Mouse (Mus musculus): Measurements from ENCODE around the gene Vat1l. TPM values are rescaled to one million over a fixed set of nuclear protein-coding genes. Genes with fewer than 3 reads are reported as not detected.

The Vat1l gene
- total and polyA plus RNA-seq, 3 experiments, result 0.27 TPM; not detected in 2

- H3K36me3 ChIP-seq (replicated peaks), result no peaks in the 10 kb centered on the region
- ATAC-seq (ENCODE audit: extremely low read depth, insufficient number of reproducible peaks, low FRiP score, poor library complexity, severe bottlenecking), result no peak
- TF ChIP-seq GATA1 (IDR thresholded peaks at IDR 0.05; ENCODE audit: borderline replicate concordance, low read length), result no peak
- no peak for TF ChIP-seq POLR2AphosphoS5 (IDR thresholded peaks at IDR 0.05; ENCODE audit: insufficient replicate concordance, low read depth, low read length)
- no peak for TF ChIP-seq CTCF (IDR thresholded peaks at IDR 0.05; ENCODE audit: low read depth, low read length)
- no peak for TF ChIP-seq GATA2 (IDR thresholded peaks at IDR 0.05; ENCODE audit: borderline replicate concordance, low read depth, low read length)
- no peak for TF ChIP-seq TAL1 (conservative IDR thresholded peaks at IDR 0.05; ENCODE audit: low read depth, low read length)
These were observed 69.1 kb downstream of the Vat1l start for GRCm38 (mm10) chr8:114274558-114274957.

GRCm38 (mm10) chr8:114281101-114281500 is 75.7 kb downstream of the Vat1l start:
- DNase-seq (ENCODE audit: low spot score), result no peak
- no peaks in the 10 kb centered on the region for H3K4me1 ChIP-seq (ENCODE audit: insufficient read depth, low read depth, low read length)
- H3K4me3 ChIP-seq (ENCODE audit: low read depth, low read length), result no peak overlapping the region
- TF ChIP-seq GATA1 (IDR thresholded peaks at IDR 0.05; ENCODE audit: borderline replicate concordance, low read length), result no peak
- no peak for TF ChIP-seq TAL1 (conservative IDR thresholded peaks at IDR 0.05; ENCODE audit: low read depth, low read length)
- TF ChIP-seq POLR2AphosphoS5 (IDR thresholded peaks at IDR 0.05; ENCODE audit: insufficient replicate concordance, low read depth, low read length), result no peak
- TF ChIP-seq CTCF (IDR thresholded peaks at IDR 0.05; ENCODE audit: low read depth, low read length), result no peak
- no peak for TF ChIP-seq GATA2 (IDR thresholded peaks at IDR 0.05; ENCODE audit: borderline replicate concordance, low read depth, low read length)
- no peak for ATAC-seq (ENCODE audit: extremely low read depth, insufficient number of reproducible peaks, low FRiP score, poor library complexity, severe bottlenecking)
- H3K27me3 ChIP-seq (ENCODE audit: insufficient read depth, low read length), result no peaks in the 10 kb centered on the region
- peaks cover 53% of the 10 kb centered on the region for H3K9me3 ChIP-seq (replicated peaks)
- H3K36me3 ChIP-seq (replicated peaks), result no peaks in the 10 kb centered on the region

More at GRCm38 (mm10) chr8:114274558-114274957, 69.1 kb downstream of the Vat1l start:
- H3K27me3 ChIP-seq (ENCODE audit: insufficient read depth, low read length), result no peaks in the 10 kb centered on the region
- no peak overlapping the region for H3K4me3 ChIP-seq (ENCODE audit: low read depth, low read length)
- H3K4me1 ChIP-seq (ENCODE audit: insufficient read depth, low read depth, low read length), result no peaks in the 10 kb centered on the region
- peaks cover 46% of the 10 kb centered on the region for H3K9me3 ChIP-seq (replicated peaks)
- no peak for DNase-seq (ENCODE audit: low spot score)

- no peaks in the 10 kb centered on the region for H3K4me1 ChIP-seq (ENCODE audit: insufficient read depth, low read depth, low read length)
- no peak for TF ChIP-seq GATA1 (IDR thresholded peaks at IDR 0.05; ENCODE audit: borderline replicate concordance, low read length)
- no peak for TF ChIP-seq CTCF (IDR thresholded peaks at IDR 0.05; ENCODE audit: low read depth, low read length)
- no peak for TF ChIP-seq GATA2 (IDR thresholded peaks at IDR 0.05; ENCODE audit: borderline replicate concordance, low read depth, low read length)
- no peak overlapping the region for H3K4me3 ChIP-seq (ENCODE audit: low read depth, low read length)
- H3K36me3 ChIP-seq (replicated peaks), result no peaks in the 10 kb centered on the region
- DNase-seq (ENCODE audit: low spot score) (no peak), ATAC-seq (ENCODE audit: extremely low read depth, insufficient number of reproducible peaks, low FRiP score, poor library complexity, severe bottlenecking) (no peak)
- H3K9me3 ChIP-seq (replicated peaks), result peaks cover 54% of the 10 kb centered on the region
- no peaks in the 10 kb centered on the region for H3K27me3 ChIP-seq (ENCODE audit: insufficient read depth, low read length)
These were observed 89.7 kb downstream of the Vat1l start for GRCm38 (mm10) chr8:114294889-114295748.

GRCm38 (mm10) chr8:114295749-114296067 is 90.3 kb downstream of the Vat1l start:
- TF ChIP-seq GATA1 (IDR thresholded peaks at IDR 0.05; ENCODE audit: borderline replicate concordance, low read length), result no peak
- no peak for TF ChIP-seq POLR2AphosphoS5 (IDR thresholded peaks at IDR 0.05; ENCODE audit: insufficient replicate concordance, low read depth, low read length)
- TF ChIP-seq CTCF (IDR thresholded peaks at IDR 0.05; ENCODE audit: low read depth, low read length), result no peak
- TF ChIP-seq GATA2 (IDR thresholded peaks at IDR 0.05; ENCODE audit: borderline replicate concordance, low read depth, low read length), result no peak
- TF ChIP-seq TAL1 (conservative IDR thresholded peaks at IDR 0.05; ENCODE audit: low read depth, low read length), result no peak
- no peak for DNase-seq (ENCODE audit: low spot score)

GRCm38 (mm10) chr8:114298253-114298652 is 92.8 kb downstream of the Vat1l start:
- TF ChIP-seq TAL1 (conservative IDR thresholded peaks at IDR 0.05; ENCODE audit: low read depth, low read length), result no peak
- no peak for TF ChIP-seq GATA2 (IDR thresholded peaks at IDR 0.05; ENCODE audit: borderline replicate concordance, low read depth, low read length)
- TF ChIP-seq GATA1 (IDR thresholded peaks at IDR 0.05; ENCODE audit: borderline replicate concordance, low read length), result no peak
- no peak for TF ChIP-seq POLR2AphosphoS5 (IDR thresholded peaks at IDR 0.05; ENCODE audit: insufficient replicate concordance, low read depth, low read length)
- TF ChIP-seq CTCF (IDR thresholded peaks at IDR 0.05; ENCODE audit: low read depth, low read length), result no peak
- no peak for ATAC-seq (ENCODE audit: extremely low read depth, insufficient number of reproducible peaks, low FRiP score, poor library complexity, severe bottlenecking)
- Histone ChIP-seq H3K4me1 (ENCODE audit: insufficient read depth, low read depth, low read length) (no peaks in the 10 kb centered on the region), H3K9me3 (replicated peaks) (peaks cover 49% of the 10 kb centered on the region), H3K4me3 (ENCODE audit: low read depth, low read length) (no peak overlapping the region), H3K27me3 (ENCODE audit: insufficient read depth, low read length) (no peaks in the 10 kb centered on the region), H3K36me3 (replicated peaks) (no peaks in the 10 kb centered on the region)
- no peak for DNase-seq (ENCODE audit: low spot score)

More at GRCm38 (mm10) chr8:114295749-114296067, 90.3 kb downstream of the Vat1l start:
- Histone ChIP-seq H3K9me3 (replicated peaks) (peaks cover 53% of the 10 kb centered on the region), H3K4me1 (ENCODE audit: insufficient read depth, low read depth, low read length) (no peaks in the 10 kb centered on the region), H3K27me3 (ENCODE audit: insufficient read depth, low read length) (no peaks in the 10 kb centered on the region), H3K36me3 (replicated peaks) (no peaks in the 10 kb centered on the region), H3K4me3 (ENCODE audit: low read depth, low read length) (no peak overlapping the region)
- no peak for ATAC-seq (ENCODE audit: extremely low read depth, insufficient number of reproducible peaks, low FRiP score, poor library complexity, severe bottlenecking)

GRCm38 (mm10) chr8:114300072-114300471 is 94.7 kb downstream of the Vat1l start:
- Histone ChIP-seq H3K36me3 (replicated peaks) (no peaks in the 10 kb centered on the region), H3K27me3 (ENCODE audit: insufficient read depth, low read length) (no peaks in the 10 kb centered on the region), H3K4me1 (ENCODE audit: insufficient read depth, low read depth, low read length) (no peaks in the 10 kb centered on the region), H3K9me3 (replicated peaks) (peaks cover 49% of the 10 kb centered on the region), H3K4me3 (ENCODE audit: low read depth, low read length) (no peak overlapping the region)
- ATAC-seq (ENCODE audit: extremely low read depth, insufficient number of reproducible peaks, low FRiP score, poor library complexity, severe bottlenecking) (no peak), DNase-seq (ENCODE audit: low spot score) (no peak)
- TF ChIP-seq GATA2 (IDR thresholded peaks at IDR 0.05; ENCODE audit: borderline replicate concordance, low read depth, low read length), result no peak
- TF ChIP-seq CTCF (IDR thresholded peaks at IDR 0.05; ENCODE audit: low read depth, low read length), result no peak
- no peak for TF ChIP-seq GATA1 (IDR thresholded peaks at IDR 0.05; ENCODE audit: borderline replicate concordance, low read length)

Data from G1E (cell line).